Mouse (Mus musculus) heart, adult 2 months (tissue): ENCODE results near the gene Mink1. TPM values are rescaled to one million over a fixed set of nuclear protein-coding genes. Genes with fewer than 3 reads are reported as not detected.

Source experiments
- DNase-seq, 2 experiments: peaks; one replicate each; pipeline ENCODE4 v3.0.0; 2021
- H3K27ac ChIP-seq: fragments of 200-600 bp; 2 replicates; pipeline ENCODE4 v1.8.1; 2022
- H3K27me3 ChIP-seq: fragments of 200-500 bp; 2 replicates; pipeline ENCODE4 v1.6.1; 2012; ENCODE audit warnings: mild to moderate bottlenecking, low read length, inconsistent platforms, mixed read lengths; ENCODE audit not compliant: control insufficient read depth, insufficient read depth
- H3K36me3 ChIP-seq: fragments of 200-500 bp; 2 replicates; pipeline ENCODE4 v1.6.1; 2012; ENCODE audit warnings: low read length, inconsistent platforms; ENCODE audit not compliant: control insufficient read depth, insufficient read depth
- H3K4me1 ChIP-seq: fragments of 200-500 bp; 2 replicates; pipeline ENCODE4 v1.6.1; 2011; ENCODE audit warnings: low read length; ENCODE audit not compliant: control insufficient read depth, insufficient read depth
- H3K4me3 ChIP-seq: fragments of 200-600 bp; 2 replicates; pipeline ENCODE4 v1.8.1; 2022
- H3K79me2 ChIP-seq: fragments of 200-500 bp; replicated peaks from 2 replicates; pipeline ENCODE4 v1.6.1; 2012; ENCODE audit warnings: mild to moderate bottlenecking, inconsistent platforms, low read length, moderate library complexity, mixed read lengths; ENCODE audit not compliant: control insufficient read depth, insufficient read depth
- H3K9ac ChIP-seq: fragments of 200-500 bp; 2 replicates; pipeline ENCODE4 v1.6.1; 2012; ENCODE audit warnings: low read depth, mild to moderate bottlenecking, control low read depth, inconsistent platforms, low read length, mixed read lengths
- CTCF ChIP-seq: fragments of 200-600 bp; IDR thresholded peaks from 2 replicates; pipeline ENCODE4 v1.8.1; 2022; ENCODE audit warnings: antibody characterized with exemption, mild to moderate bottlenecking, moderate library complexity
- EP300 ChIP-seq: fragments of 200-500 bp; IDR thresholded peaks from 2 replicates; pipeline ENCODE4 v1.6.1; 2011; ENCODE audit warnings: low read depth, low read length, control low read depth; ENCODE audit not compliant: insufficient read depth
- POLR2A ChIP-seq: fragments of 200-500 bp; IDR thresholded peaks from 2 replicates; pipeline ENCODE4 v1.6.1; 2011; ENCODE audit warnings: mild to moderate bottlenecking, low read depth, low read length, control low read depth; ENCODE audit not compliant: insufficient read depth
- WGBS: fragments of 180-500 bp; shearing (Covaris S2); methylation state at CpG from one replicate; pipeline ENCODE4 v1.1.7; 2018; 5-methylcytosine and 5-hydroxymethylcytosine counted together
- intact Hi-C: fragments of 180-260 bp; cut with DNase I; formaldehyde crosslinking; loops from one replicate; pipeline ENCODE4 v1.15.1; 2025
- polyA plus RNA-seq: library from polyadenylated mRNA; depleted of rRNA; stranded (reverse); fragments of >200 nt; gene quantifications from 2 replicates; pipeline ENCODE4 v1.2.3, GENCODE M21; 2012
- total RNA-seq, 2 experiments: library from RNA; stranded (reverse); gene quantifications; 2 replicates each; pipeline ENCODE4 v1.2.3; 2021

Gene Mink1
- total and polyA plus RNA-seq, 3 experiments = 40.8 to 46.8 (median 41.3) TPM

GRCm38 (mm10) chr11:70580921-70581320 is 18.2 kb downstream of the Mink1 start:
- Histone ChIP-seq H3K27ac (peak overlapping the region; percentile 12; the same call in 1 of the 2 replicates), H3K36me3 (peaks cover 2% of the 10 kb centered on the region), H3K4me3 (no peak overlapping the region), H3K9ac (no peak overlapping the region), H3K79me2 (peaks cover 3% of the 10 kb centered on the region; the same call in 1 of the 2 replicates), H3K4me1 (peaks cover 39% of the 10 kb centered on the region), H3K27me3 (no peaks in the 10 kb centered on the region)
- TF ChIP-seq POLR2A = no peak
- TF ChIP-seq EP300 = no peak
- TF ChIP-seq CTCF = no peak
- no peak for DNase-seq
- intact Hi-C loops = loop anchor here (1.0 kb wide), 1 partner anchor 15 kb away; no protein-coding TSS in a partner anchor
- 47% methylated on average over 3 of the region's 3 CpGs for WGBS

GRCm38 (mm10) chr11:70582196-70582595 is 19.5 kb downstream of the Mink1 start:
- H3K79me2 ChIP-seq = peaks cover 7% of the 10 kb centered on the region
- TF ChIP-seq CTCF (no peak), EP300 (no peak), POLR2A (no peak)
- intact Hi-C loops = no loop called here
- 42% methylated on average over 3 of the region's 3 CpGs for WGBS
- no peak overlapping the region for H3K9ac ChIP-seq
- H3K4me3 ChIP-seq = no peak overlapping the region
- peak overlapping the region; percentile 58 for H3K27ac ChIP-seq
- H3K4me1 ChIP-seq = peaks cover 43% of the 10 kb centered on the region
- peaks cover 6% of the 10 kb centered on the region for H3K36me3 ChIP-seq
- H3K27me3 ChIP-seq = no peaks in the 10 kb centered on the region
- DNase-seq = no peak

- Histone ChIP-seq H3K4me3 (no peak overlapping the region), H3K79me2 (peaks cover 7% of the 10 kb centered on the region), H3K4me1 (peaks cover 44% of the 10 kb centered on the region), H3K9ac (no peak overlapping the region), H3K27ac (peak overlapping the region; percentile 58), H3K27me3 (no peaks in the 10 kb centered on the region), H3K36me3 (peaks cover 6% of the 10 kb centered on the region)
- TF ChIP-seq EP300 (no peak), CTCF (no peak)
- DNase-seq = no peak
- intact Hi-C loops = no loop called here
- WGBS = 31% methylated on average over 6 of the region's 6 CpGs
Measured at GRCm38 (mm10) chr11:70583022-70583714, 20.5 kb downstream of the Mink1 start.

GRCm38 (mm10) chr11:70583775-70584174 is 21.1 kb downstream of the Mink1 start:
- H3K27me3 ChIP-seq = no peaks in the 10 kb centered on the region
- H3K4me1 ChIP-seq = peaks cover 44% of the 10 kb centered on the region
- intact Hi-C loops = no loop called here
- no peak for TF ChIP-seq CTCF
- no peak for TF ChIP-seq POLR2A
- no peak for TF ChIP-seq EP300
- DNase-seq = no peak
- H3K27ac ChIP-seq = peak overlapping the region; percentile 58
- H3K9ac ChIP-seq = no peak overlapping the region
- H3K36me3 ChIP-seq = peaks cover 6% of the 10 kb centered on the region
- peaks cover 7% of the 10 kb centered on the region for H3K79me2 ChIP-seq
- WGBS = 85% methylated on average over 7 of the region's 7 CpGs
- H3K4me3 ChIP-seq = no peak overlapping the region

- H3K27ac ChIP-seq = peak overlapping the region; percentile 34
- peaks cover 4% of the 10 kb centered on the region for H3K79me2 ChIP-seq
- H3K27me3 ChIP-seq = no peaks in the 10 kb centered on the region
- WGBS = 9% methylated on average over 7 of the region's 7 CpGs
- H3K9ac ChIP-seq = no peak overlapping the region
- peaks cover 35% of the 10 kb centered on the region for H3K4me1 ChIP-seq
- no peak for TF ChIP-seq CTCF
- peak; percentile 60; the same call in 1 of the 2 replicates for TF ChIP-seq EP300
- no peak for TF ChIP-seq POLR2A
- H3K36me3 ChIP-seq = peaks cover 6% of the 10 kb centered on the region
- DNase-seq = peak; percentile 66 to 73
- intact Hi-C loops = no loop called here
- H3K4me3 ChIP-seq = no peak overlapping the region
Measured at GRCm38 (mm10) chr11:70585457-70585856, 22.8 kb downstream of the Mink1 start.

GRCm38 (mm10) chr11:70586261-70586660 is 23.6 kb downstream of the Mink1 start:
- peaks cover 30% of the 10 kb centered on the region for H3K4me1 ChIP-seq
- intact Hi-C loops = no loop called here
- H3K9ac ChIP-seq = no peak overlapping the region
- no peaks in the 10 kb centered on the region for H3K27me3 ChIP-seq
- 59% methylated on average over 3 of the region's 3 CpGs for WGBS
- H3K36me3 ChIP-seq = peaks cover 6% of the 10 kb centered on the region
- H3K4me3 ChIP-seq = no peak overlapping the region
- TF ChIP-seq POLR2A (no peak), EP300 (no peak), CTCF (no peak)
- H3K27ac ChIP-seq = peak overlapping the region; percentile 51; the same call in 1 of the 2 replicates
- peaks cover 4% of the 10 kb centered on the region for H3K79me2 ChIP-seq
- DNase-seq = no peak
